Mouse (Mus musculus) CD4-positive, CD25-positive, alpha-beta regulatory T cell, adult 2 months (primary cell): ENCODE results near the gene Nr2f2.

Experiments
- DNase-seq: peaks from one replicate; pipeline ENCODE4 v3.0.0-alpha.2; 2012; ENCODE audit warnings: low read depth, low spot score

Nr2f2 gene

DNA sequence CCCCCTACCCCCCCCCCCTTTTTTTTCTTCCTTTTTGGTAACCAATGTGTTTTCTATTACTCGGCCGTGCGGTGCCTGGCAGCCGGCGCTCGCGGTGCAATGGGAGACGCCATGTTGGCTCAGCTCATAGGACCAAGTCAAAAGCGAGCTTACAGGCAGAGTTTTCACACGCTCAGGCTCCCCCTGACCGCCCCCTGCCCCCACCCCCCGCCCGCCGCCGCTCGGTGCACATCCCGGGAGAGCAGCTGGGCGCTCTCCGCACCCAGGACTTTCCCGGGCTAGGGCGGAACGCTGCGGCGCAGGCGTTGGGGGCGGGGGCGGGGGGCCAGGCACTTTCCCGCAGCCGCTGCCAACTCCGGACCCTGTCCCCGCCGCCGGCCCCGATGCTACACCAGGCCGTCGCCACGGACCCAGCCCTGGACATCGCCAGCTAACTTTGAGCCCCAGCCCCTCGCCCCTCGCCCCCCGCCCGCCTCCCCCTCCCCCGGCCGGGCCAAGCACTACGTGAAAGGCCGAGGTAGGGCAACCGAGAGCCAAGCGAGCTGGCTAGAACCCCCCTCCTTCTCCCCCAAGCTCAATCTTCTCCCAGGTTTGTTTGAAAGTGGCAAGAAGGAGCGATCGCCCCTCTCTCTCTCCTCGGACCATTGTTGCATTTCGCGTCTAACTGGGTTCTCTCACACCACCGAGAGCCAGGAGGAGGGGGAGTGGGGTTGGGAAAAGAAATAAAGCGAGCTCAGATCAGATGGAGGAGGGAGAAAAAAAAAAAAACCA, 15.6 kb downstream of the Nr2f2 start:
- DNase-seq, result no peak

DNA sequence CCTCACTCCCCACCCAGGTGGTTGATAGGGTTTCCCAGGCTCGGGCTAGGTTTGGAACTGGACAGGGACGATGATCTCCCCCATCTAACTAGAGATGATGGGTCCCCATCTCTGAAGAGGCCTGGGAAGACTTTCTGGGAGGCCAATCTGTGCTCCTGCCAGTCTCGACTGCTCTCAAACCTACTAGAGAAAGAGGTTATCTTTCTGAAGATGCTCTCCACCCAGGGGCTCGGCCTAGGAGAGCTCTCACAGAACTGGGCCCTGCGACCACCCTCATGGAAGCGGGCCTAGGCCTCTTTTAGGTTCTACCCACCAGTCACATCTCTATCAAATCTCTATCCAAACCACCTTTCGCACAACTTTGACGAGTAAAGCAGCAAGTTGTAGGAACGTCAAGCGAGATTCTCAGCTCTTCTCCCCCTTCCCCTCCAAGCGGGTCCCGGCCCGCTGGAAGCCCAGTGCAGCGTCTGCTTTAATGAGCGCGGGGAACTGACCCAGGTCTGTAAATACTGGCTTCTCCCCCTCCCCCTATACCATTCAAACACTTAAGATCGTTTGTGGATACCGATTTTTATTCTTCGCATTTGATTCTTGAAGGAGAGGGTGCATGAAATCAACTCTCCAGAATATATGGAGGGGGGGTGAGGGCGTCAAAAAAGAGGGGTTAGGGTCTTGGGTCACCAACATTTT, 16.4 kb downstream of the Nr2f2 start:
- DNase-seq, result no peak

DNA sequence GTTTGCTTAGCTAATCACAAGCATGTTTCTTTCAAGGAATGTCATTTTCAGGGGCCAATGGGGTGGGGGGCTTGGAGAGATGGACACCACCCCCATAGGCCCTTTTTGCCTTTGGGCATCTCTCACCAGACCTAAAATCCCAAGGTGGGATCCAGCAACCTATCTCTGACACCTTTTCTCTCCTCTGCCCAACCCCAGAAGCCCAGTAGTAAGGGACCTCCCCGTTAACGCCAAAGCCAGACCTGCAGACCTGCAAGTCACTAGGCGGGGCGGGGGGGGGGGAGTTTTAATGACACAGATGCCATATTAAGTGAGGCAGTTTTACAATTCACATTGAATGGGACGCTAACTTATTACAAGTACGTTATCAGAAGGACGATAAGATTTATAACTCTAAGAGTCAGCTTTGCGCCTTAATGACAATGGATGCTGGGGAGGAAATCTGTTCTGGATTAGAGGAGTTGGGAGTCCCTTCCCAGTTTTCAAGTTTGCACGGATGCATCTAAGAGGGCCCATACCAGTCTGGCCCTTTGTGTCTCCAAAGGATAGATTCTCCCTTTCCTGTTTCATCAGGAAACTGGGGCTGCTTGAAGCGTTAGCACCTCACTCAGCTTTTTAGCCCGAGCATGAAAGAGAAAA, 17.4 kb downstream of the Nr2f2 start:
- DNase-seq, result no peak

DNA sequence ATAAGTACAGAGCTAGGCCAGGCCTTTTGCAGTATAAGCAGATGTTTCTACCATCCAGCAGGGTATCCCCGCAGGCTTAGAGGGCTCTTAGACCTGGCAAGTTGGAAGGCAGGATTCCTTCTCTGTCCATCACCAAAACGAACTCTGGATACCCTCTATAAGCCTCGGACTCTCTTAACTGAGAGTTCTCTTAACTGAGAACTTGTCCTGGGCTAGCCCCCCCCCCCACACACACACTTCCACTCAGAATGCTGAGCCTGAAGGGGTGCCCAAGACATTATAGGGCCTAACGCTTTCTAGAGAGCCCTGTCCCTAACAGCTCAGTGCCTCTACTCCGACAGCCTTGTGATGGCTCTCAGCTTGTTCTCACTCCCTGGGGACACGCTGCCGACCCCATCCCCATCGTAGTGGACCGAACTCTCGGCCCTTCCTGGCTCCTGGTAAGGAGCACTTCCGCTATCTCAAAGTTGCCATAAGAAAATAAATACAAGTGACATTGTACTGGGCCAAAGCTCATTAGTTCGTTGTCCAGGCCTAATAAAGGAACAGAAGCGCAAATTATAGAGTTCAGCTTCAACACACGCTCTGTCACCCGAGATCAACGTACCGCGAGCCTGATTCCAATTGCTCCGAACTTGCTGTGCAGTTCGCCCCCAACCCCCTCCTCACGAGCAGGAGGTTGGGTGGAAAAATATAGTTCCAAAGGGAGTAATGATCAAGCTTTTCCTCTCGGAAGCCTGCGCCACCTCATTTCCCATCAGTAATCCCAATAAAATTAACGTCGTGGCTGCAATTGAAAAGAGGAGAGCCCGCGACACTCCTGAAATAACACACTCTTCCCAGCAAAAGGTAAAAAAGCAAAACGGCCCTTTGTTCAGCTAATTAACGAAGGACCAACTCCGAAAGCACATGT, 18.2 kb downstream of the Nr2f2 start:
- no peak for DNase-seq

DNA sequence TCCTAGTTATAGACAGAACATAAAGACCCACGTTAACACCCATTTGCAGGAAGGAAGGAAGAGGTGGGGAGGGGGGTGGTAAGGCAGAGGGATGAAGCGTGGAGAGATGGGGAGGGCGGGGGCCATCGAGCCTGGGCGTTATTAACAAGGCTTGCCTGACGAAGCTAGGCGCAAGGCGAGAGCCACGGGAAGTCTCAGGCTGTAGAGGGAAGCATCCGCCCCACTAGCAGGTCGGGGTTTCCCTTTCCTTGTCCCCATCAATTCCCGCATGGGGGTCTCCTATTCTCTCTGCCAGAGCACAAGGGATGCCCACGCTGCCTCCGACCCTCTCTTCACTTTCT, 18.9 kb downstream of the Nr2f2 start:
- no peak for DNase-seq

DNA sequence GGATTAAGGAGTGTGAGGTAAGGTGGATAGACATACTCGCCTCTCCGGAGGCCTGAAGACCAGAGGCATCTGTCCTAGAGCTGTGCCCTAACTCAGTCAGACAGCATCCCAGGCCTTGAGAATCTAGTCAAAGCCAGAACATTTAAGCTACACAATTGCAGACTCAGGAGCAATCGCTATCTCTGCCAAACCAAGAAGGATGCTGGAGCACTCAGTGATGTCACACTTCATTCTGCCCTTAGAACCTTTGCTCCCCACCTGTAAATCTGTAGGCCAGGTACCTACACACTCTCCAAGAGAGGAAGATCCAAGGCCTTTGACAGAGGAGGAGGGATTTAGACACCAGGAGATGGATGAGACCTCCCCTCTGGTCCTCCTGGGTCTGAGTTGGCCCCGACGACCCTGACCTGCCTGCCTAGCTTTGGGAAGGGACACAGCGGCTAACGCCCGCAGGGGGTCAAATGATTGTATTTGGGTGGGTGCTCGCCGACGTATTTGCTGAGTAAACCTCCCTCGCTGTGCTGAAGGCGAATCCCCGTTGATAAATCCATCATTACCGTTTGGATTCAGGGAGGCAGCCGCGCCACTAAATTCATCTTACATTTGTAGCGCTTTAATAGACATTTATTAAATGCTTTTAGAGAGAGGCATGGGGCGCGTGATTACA, 19.5 kb downstream of the Nr2f2 start:
- DNase-seq, result no peak

DNA sequence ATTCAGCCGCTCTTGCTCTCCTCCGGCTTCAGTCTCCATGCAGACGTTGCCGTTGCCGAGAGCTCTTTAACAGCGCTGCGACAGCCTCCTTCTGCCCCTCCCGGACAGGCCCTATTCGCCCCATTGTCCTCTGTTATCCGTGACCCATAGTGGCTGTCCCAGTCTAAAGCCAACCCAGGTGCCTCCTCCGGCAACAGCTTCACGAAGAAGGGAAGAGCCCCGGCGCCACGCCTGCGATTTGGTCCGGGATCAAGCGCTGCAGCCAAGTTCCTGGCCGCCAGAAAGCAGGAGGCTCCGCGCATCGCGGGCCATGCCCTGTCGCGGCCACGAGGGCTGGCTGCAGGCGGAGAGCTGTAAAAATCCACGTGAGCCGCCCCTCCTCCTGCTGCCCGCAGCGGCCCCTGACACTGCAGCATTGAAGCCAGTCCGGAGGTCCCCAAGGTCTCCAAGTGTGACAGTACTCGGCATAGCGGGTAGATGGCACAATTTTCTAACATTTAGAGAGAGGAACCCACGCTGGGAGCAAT, 20.5 kb downstream of the Nr2f2 start:
- no peak for DNase-seq

DNA sequence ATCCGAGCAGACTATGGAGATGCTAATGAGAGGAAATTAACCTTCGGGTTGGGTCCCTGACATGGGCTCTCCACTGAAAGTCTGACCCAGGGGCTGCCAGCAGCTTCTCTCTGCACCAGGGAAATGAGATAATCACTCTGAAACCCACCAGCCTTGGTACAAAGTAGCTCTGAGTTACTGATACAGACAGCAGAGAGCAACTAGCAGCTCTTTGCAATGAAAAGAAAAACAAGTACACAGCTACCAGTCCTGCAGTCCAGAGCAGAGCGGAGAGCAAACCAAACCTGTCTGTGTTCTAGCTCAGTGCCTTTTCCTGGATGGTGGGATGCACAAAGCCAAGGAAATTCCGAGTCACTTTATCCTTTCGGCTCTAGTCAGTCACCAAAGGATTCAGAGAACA, 23.1 kb downstream of the Nr2f2 start:
- DNase-seq, result no peak

DNA sequence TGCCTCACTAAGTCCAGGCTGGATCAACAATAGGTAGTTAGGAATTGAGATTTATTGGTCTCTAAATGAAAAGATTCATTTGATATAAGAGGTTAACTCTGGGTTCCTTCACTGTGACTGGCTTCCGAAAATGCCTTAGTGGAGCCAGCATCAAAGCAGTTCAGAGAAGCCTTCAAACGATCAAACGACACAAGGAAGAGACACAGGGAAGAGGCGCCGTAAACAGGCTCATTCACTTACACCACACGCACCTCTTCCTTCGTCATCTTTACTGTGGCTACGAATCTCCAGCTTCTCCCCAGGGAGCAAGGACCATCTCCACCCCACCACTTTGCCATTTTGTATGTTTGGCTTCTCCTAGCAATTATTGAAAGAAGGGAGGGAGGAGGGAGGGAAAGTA, 23.8 kb downstream of the Nr2f2 start:
- no peak for DNase-seq

DNA sequence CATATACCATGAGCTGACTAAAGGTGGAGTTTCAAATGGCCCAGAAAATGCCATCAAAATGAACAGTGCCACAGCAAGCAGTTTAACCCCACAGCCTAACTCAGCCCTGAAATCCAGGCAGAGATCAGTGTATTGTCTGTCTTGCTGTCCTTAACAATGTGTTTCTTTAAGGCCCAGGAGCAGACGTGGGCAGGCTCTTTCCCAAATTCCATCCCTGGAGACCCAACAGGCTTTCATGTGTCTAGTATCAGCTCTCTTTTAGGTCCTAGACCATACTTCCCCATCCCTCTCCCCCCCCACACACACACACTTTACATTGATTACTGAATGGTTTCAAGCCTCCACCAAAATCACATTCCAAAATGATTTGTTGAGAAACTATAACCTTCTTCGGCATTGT, 24.5 kb downstream of the Nr2f2 start:
- DNase-seq, result no peak

DNA sequence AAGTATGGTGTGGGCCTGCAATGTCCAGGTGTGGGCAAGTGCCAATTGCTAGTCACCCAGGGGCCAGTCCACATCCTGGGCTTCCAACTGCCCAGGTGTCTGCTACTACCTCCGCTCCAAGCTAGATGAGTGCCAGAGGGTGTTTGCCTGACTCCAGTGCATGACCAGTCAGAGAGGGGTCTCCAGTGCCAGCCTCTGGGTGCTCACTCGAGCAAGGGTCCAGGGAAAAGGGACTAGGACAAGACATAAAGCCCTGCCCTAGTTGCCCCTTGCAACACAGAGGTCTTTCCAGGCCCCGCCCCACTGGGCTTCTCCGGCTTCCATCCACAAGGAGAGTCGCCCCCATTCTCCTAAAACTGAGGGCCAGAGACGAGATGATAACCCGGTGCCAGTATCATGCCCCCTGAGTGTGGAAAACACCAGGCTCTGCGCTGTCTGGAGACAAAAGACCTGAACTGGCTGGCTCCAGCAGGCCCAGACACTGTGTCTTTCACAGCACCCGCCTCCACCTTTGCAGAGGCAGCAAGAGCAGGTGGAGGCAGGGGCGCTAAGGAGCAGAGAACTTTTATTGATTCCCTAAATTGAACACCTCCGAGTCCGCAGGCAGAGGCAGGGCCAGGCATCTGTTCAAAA, 26.4 kb downstream of the Nr2f2 start:
- DNase-seq, result no peak

DNA sequence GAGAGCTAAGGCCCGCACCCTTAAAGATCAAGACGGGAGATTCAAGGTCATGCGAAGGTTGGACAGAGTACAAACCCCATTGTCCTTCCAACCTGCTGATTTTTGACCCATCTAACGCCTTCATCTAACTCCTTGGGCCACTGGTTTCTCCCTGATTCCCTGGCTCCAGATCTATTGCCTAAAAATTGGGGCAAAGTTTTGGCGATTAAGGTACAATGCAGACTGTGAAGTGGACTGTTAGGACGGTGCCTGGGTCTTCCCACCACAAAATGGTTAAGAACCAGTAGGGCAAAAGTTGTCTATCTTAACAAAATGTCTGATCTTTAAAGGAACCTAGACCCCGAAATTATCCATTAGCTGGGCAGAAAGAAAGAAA, 28.3 kb downstream of the Nr2f2 start:
- no peak for DNase-seq

DNA sequence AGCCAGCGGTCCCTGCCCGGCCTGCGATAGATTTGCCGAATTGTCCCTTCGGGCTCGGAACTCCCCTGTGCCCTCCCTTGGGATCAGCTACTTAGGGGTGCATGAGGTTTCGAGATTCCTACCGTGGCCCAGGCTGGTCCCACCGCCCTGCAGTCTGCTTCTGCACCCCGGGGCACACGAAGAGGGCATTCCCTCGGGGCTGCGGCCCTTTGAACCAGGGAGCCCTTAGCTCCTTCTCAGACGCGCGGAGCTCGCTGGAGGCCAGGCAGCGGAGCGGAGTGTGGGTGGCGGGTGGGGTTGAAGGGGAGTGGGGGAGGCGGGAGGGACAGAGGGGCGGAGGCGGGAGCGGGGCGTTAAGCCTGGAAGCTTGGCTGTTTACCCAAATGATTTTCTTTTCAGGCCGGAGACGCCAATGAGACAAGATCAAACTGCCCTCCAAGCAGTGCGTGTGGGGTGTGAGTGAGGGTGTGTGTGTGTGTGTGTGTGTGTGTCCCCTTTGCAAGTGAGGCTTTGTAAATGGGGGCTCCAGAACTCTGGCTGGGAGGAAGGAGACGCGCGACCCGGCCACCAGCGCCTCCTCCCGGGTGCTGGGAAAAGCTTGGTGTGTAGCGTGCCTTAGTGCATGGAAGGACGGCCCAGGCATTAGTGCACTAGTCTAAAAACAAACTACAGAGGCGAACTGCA, 28.8 kb downstream of the Nr2f2 start:
- no peak for DNase-seq

DNA sequence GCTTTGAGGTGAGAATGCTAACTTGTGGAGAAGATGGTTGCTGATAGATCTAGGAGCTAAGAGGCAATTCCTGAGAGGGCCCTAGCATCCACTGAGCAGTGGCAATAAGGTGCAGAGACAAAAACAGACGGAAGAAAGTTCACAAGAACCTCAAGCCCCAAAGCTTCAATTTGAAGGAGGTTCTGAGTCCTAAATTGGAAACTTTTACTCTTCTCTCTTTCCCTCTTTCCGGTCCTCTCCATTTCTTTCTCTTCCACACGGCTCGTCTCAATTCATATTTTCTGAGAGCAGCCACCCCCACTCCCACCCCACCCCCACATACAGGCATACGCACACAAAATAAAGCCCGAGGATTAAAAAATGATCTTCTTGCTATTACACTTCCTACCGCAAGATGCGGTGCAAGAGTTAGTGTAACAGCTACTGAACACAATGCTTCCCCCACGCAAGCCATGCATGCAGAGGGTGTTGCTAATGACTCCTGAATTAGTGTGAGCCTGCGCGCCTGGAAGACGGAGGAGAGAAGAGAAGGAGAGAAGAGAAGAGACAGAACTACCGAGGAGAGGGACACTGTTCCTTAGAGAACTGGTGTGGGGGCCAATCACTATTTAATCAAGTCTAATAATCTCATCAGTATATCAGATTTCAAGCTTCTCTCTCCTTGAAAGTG, 29.8 kb downstream of the Nr2f2 start:
- DNase-seq, result no peak

DNA sequence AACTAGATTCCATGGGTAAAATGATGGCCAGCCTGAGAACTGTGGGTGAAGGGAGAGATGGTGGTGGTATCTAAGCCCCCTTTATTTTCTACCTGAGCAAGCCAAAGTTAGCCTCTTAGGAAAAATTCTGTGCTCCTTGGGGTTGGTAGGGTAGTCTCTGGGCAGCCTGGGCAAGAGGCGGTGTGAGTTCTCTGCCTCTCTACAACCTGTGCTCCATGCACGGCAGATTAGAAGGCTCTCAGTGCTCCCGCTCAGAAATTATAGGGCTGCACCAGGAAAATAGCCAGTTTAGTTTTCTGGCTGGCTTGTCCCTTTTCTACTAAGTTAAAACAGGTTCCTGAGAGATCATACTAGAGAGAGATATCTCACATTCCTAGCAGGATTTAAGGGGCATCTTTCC, 30.4 kb downstream of the Nr2f2 start:
- DNase-seq, result no peak

DNA sequence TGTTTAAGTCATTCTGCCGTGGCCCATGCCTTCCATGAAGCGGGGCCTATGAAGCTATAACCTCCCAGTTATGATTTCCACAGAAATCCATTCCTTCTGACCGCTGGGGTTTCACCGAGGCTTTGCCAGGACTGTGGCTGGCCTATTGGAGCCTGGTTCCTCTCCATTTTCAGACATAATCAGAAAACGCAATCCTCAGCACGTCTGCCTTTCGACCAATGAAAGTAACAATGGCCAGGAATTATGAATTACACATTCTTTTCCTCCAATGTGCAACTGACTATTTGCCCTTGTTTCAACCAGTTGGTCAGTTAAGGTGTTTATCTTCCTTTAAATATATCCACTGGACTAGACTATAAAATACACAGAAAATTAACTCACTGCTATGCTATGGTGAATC, 31.1 kb downstream of the Nr2f2 start:
- no peak for DNase-seq

DNA sequence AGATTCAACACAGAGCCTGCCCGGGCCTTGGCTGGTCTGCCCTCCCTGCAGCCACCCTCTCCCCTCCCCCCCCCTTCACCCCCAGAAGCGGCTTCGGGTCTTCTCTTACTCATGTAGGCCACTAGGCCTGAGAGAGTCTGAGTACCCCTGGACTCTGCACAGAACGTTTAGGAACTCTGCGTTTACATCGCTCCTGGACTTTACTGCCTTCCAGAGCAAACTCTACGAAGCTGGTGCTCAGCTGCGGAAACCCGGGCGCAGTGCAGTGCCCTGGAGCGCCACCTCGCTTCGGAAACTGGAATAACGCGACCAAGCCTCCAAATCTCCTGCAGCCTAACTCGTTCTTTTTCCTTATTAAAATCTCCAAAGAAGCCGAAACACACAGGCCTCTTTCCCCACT, 31.7 kb downstream of the Nr2f2 start:
- DNase-seq, result no peak

DNA sequence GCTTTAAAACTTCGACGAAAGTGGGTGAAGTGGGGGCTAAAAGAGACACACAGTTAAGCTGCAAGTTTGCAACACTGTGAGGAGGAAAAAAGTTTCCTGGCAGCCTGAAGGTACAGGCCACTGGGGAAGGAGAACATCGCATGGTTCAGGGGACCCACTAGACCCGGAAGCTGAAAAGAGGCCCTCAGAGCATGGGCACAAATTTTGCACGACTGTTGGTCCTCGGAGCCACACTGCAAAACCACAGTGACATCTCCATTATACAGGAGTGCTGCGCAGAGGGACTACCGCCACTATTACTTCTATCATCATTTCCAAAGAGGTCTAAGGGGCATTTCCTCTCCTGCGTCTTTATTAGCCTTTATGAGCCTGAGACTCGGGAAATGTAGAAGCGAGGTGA, 32.7 kb downstream of the Nr2f2 start:
- no peak for DNase-seq

DNA sequence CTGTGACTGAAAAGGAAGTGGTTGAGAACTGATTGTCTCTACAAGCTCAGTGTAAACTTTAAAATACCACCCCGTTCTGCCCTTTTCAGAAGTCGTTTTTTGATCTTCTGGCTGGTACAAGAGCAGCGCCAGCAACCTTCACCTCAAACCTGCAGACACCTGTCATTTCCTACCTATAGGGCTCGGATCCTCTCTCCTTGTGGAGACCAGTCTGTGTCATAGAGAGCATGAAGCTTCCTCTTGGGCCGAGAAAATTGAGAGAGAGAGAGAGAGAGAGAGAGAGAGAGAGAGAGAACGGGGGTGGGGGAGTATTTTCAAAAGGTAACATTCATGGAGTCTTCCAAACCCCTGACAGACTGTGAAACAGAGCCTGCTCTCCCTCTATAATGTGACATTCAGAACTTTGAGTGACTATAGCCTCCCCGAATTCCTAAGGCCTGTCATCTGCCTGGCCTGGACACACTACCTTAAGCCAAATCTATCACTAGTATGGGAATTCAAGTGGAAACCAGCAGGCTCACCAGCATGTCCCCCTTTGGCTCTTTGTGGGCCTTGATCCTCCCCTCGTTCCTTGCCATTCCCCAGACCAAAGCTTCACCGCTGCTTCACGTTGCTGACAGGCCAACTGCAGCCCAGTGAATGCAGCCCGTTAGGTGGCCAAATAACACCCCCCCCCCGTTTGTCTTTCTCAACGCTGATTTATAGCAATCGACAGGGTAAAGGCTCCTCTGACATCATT, 33.4 kb downstream of the Nr2f2 start:
- DNase-seq, result no peak
